ENCODE assay signal across 8 mouse cellular contexts in genomic region chr7:92102892-92103543, GRCm38 (mm10).
DNase-seq lines count a peak whose midpoint lies in the region; ATAC-seq and TF ChIP-seq lines count a peak whose summit lies in the region.

No protein-coding gene starts in this region.

- no peaks in the 10 kb centered on the region for H3K9me3 ChIP-seq in heart, embryonic 12.5 days (replicated peaks)
- H3K9me3 ChIP-seq in embryonic facial prominence, embryonic 10.5 days, result no peaks in the 10 kb centered on the region
- H3K9me3 ChIP-seq in hindbrain, embryonic 13.5 days, result no peaks in the 10 kb centered on the region

- DNase-seq in heart, adult 2 months, result peak; percentile 23 to 36
- DNase-seq in adrenal gland, postnatal 14 days, result peak; percentile 57
- DNase-seq in embryonic facial prominence, embryonic 10.5 days (ENCODE audit: low spot score), result peak; percentile 58
- peak; percentile 55 to 66 for DNase-seq in layer of hippocampus, adult 8-10 months (ENCODE audit: low spot score in 2 of 2)
- peak; percentile 49 for DNase-seq in right cerebral cortex, postnatal 4 days

- H3K4me1 ChIP-seq in heart, adult 2 months (ENCODE audit: control insufficient read depth, insufficient read depth, low read length), result no peaks in the 10 kb centered on the region
- H3K4me1 ChIP-seq in heart, embryonic 12.5 days (replicated peaks), result no peaks in the 10 kb centered on the region
- no peaks in the 10 kb centered on the region for H3K4me1 ChIP-seq in embryonic facial prominence, embryonic 10.5 days
- H3K4me1 ChIP-seq in hindbrain, embryonic 13.5 days (replicated peaks), result 0 out of 2 replicates have a peak, but pooled peaks cover 5% of the 10 kb centered on the region

- no peak overlapping the region for H3K9ac ChIP-seq in heart, adult 2 months (ENCODE audit: low read depth, low read length)
- no peak overlapping the region for H3K9ac ChIP-seq in heart, embryonic 12.5 days
- H3K9ac ChIP-seq in hindbrain, embryonic 13.5 days, result no peak overlapping the region

- no peak for TF ChIP-seq EP300 in heart, adult 2 months (IDR thresholded peaks at IDR 0.05; ENCODE audit: insufficient read depth, low read depth, low read length)

- intact Hi-C loops in heart, adult 2 months (cut with DNase I), result loop anchor here (1.0 to 5.0 kb wide), 3 partner anchors 220 to 764 kb away; no protein-coding TSS in a partner anchor

- no peak for TF ChIP-seq POLR2A in heart, adult 2 months (IDR thresholded peaks at IDR 0.05; ENCODE audit: insufficient read depth, low read depth, low read length)

- no peak for ATAC-seq in heart, embryonic 12.5 days (ENCODE audit: insufficient number of reproducible peaks, low FRiP score)
- peak; percentile 86 for ATAC-seq in hindbrain, embryonic 13.5 days (ENCODE audit: low FRiP score)
- peak; percentile 85 for ATAC-seq in megakaryocyte, adult 5-6 weeks (ENCODE audit: poor library complexity, severe bottlenecking)

- no peak overlapping the region for H3K27ac ChIP-seq in heart, adult 2 months
- H3K27ac ChIP-seq in heart, embryonic 12.5 days (ENCODE audit: poor library complexity, severe bottlenecking), result no peak overlapping the region
- no peak overlapping the region for H3K27ac ChIP-seq in embryonic facial prominence, embryonic 10.5 days (replicated peaks)
- no peak overlapping the region for H3K27ac ChIP-seq in hindbrain, embryonic 13.5 days

- no peak overlapping the region for H3K4me3 ChIP-seq in heart, adult 2 months
- H3K4me3 ChIP-seq in heart, embryonic 12.5 days, result no peak overlapping the region
- H3K4me3 ChIP-seq in embryonic facial prominence, embryonic 10.5 days, result no peak overlapping the region
- H3K4me3 ChIP-seq in hindbrain, embryonic 13.5 days, result no peak overlapping the region

- TF ChIP-seq CTCF in heart, adult 2 months (IDR thresholded peaks at IDR 0.05), result peak; percentile 82

- no peaks in the 10 kb centered on the region for H3K79me2 ChIP-seq in heart, adult 2 months (replicated peaks; ENCODE audit: control insufficient read depth, insufficient read depth, low read length)

- WGBS in heart, adult 2 months, result 13% methylated on average over 4 of the region's 4 CpGs
- WGBS in heart, embryonic 12.5 days, result 19% methylated on average over 4 of the region's 4 CpGs
- WGBS in embryonic facial prominence, embryonic 10.5 days, result 18% methylated on average over 4 of the region's 4 CpGs
- WGBS in hindbrain, embryonic 13.5 days, result 22% methylated on average over 4 of the region's 4 CpGs

- no peaks in the 10 kb centered on the region for H3K36me3 ChIP-seq in heart, adult 2 months (ENCODE audit: control insufficient read depth, insufficient read depth, low read length)
- no peaks in the 10 kb centered on the region for H3K36me3 ChIP-seq in heart, embryonic 12.5 days
- H3K36me3 ChIP-seq in embryonic facial prominence, embryonic 10.5 days (replicated peaks), result no peaks in the 10 kb centered on the region
- no peaks in the 10 kb centered on the region for H3K36me3 ChIP-seq in hindbrain, embryonic 13.5 days

- H3K4me2 ChIP-seq in heart, embryonic 12.5 days, result no peak overlapping the region
- no peak overlapping the region for H3K4me2 ChIP-seq in hindbrain, embryonic 13.5 days

- no peaks in the 10 kb centered on the region for H3K27me3 ChIP-seq in heart, adult 2 months (ENCODE audit: control insufficient read depth, insufficient read depth, low read length)
- H3K27me3 ChIP-seq in heart, embryonic 12.5 days (replicated peaks), result no peaks in the 10 kb centered on the region; the same call in 1 of the 2 replicates
- no peaks in the 10 kb centered on the region; the same call in 1 of the 2 replicates for H3K27me3 ChIP-seq in embryonic facial prominence, embryonic 10.5 days (replicated peaks; ENCODE audit: low read depth, poor library complexity, severe bottlenecking)
- H3K27me3 ChIP-seq in hindbrain, embryonic 13.5 days, result no peaks in the 10 kb centered on the region
